Mouse (Mus musculus): ENCODE measurements around the gene Synpr. TPM values are rescaled to one million over a fixed set of nuclear protein-coding genes. Genes with fewer than 3 reads are reported as not detected.

The Synpr gene
- polyA plus RNA-seq, 1 experiment from 2014 or later: 0.14 TPM

GRCm38 (mm10) chr14:13553616-13554370 is 269.2 kb downstream of the Synpr start:
- DNase-seq (no peak), ATAC-seq (ENCODE audit: low read depth) (no peak)
- no peaks in the 10 kb centered on the region for H3K36me3 ChIP-seq
- H3K4me2 ChIP-seq: no peak overlapping the region
- no peaks in the 10 kb centered on the region for H3K4me1 ChIP-seq (replicated peaks)
- 30% methylated on average over 1 of the region's 1 CpGs for WGBS (ENCODE audit: insufficient replicate concordance)
- no peaks in the 10 kb centered on the region for H3K9me3 ChIP-seq (replicated peaks)
- no peak overlapping the region for H3K27ac ChIP-seq
- no peak overlapping the region for H3K4me3 ChIP-seq (replicated peaks)
- no peak overlapping the region for H3K9ac ChIP-seq
- no peaks in the 10 kb centered on the region for H3K27me3 ChIP-seq

GRCm38 (mm10) chr14:13554631-13555030 is 270.1 kb downstream of the Synpr start:
- DNase-seq: no peak
- no peak overlapping the region for H3K9ac ChIP-seq
- no peak overlapping the region for H3K27ac ChIP-seq
- no peak overlapping the region for H3K4me3 ChIP-seq (replicated peaks)
- no peaks in the 10 kb centered on the region for H3K9me3 ChIP-seq (replicated peaks)
- WGBS (ENCODE audit: insufficient replicate concordance): 62% methylated on average over 4 of the region's 4 CpGs
- H3K4me2 ChIP-seq: no peak overlapping the region
- no peaks in the 10 kb centered on the region for H3K36me3 ChIP-seq
- no peaks in the 10 kb centered on the region for H3K27me3 ChIP-seq
- ATAC-seq (ENCODE audit: low read depth): no peak
- no peaks in the 10 kb centered on the region for H3K4me1 ChIP-seq (replicated peaks)

- Histone ChIP-seq H3K4me3 (replicated peaks) (no peak overlapping the region), H3K4me2 (no peak overlapping the region), H3K4me1 (replicated peaks) (no peaks in the 10 kb centered on the region), H3K36me3 (no peaks in the 10 kb centered on the region), H3K9ac (no peak overlapping the region), H3K27me3 (no peaks in the 10 kb centered on the region), H3K9me3 (replicated peaks) (no peaks in the 10 kb centered on the region), H3K27ac (no peak overlapping the region)
- ATAC-seq (ENCODE audit: low read depth) (no peak), DNase-seq (no peak)
- WGBS (ENCODE audit: insufficient replicate concordance): 72% methylated on average over 2 of the region's 2 CpGs
These were observed 273.5 kb downstream of the Synpr start for GRCm38 (mm10) chr14:13558117-13558516.

GRCm38 (mm10) chr14:13567250-13567649 is 282.7 kb downstream of the Synpr start:
- Histone ChIP-seq H3K36me3 (no peaks in the 10 kb centered on the region), H3K4me2 (no peak overlapping the region), H3K4me1 (replicated peaks) (no peaks in the 10 kb centered on the region), H3K9ac (no peak overlapping the region), H3K27me3 (no peaks in the 10 kb centered on the region), H3K9me3 (replicated peaks) (no peaks in the 10 kb centered on the region), H3K27ac (no peak overlapping the region), H3K4me3 (replicated peaks) (no peak overlapping the region)
- 45% methylated on average over 1 of the region's 1 CpGs for WGBS (ENCODE audit: insufficient replicate concordance)
- DNase-seq (no peak), ATAC-seq (ENCODE audit: low read depth) (no peak)

- Histone ChIP-seq H3K4me2 (no peak overlapping the region), H3K27me3 (no peaks in the 10 kb centered on the region), H3K4me1 (replicated peaks) (no peaks in the 10 kb centered on the region), H3K4me3 (replicated peaks) (no peak overlapping the region), H3K9me3 (replicated peaks) (no peaks in the 10 kb centered on the region), H3K9ac (no peak overlapping the region), H3K27ac (no peak overlapping the region), H3K36me3 (no peaks in the 10 kb centered on the region)
- DNase-seq (no peak), ATAC-seq (ENCODE audit: low read depth) (no peak)
- 60% methylated on average over 2 of the region's 2 CpGs for WGBS (ENCODE audit: insufficient replicate concordance)
These were observed 283.4 kb downstream of the Synpr start for GRCm38 (mm10) chr14:13567996-13568395.

- H3K9ac ChIP-seq: no peak overlapping the region
- DNase-seq (no peak), ATAC-seq (ENCODE audit: low read depth) (no peak)
- no peaks in the 10 kb centered on the region for H3K27me3 ChIP-seq
- no peak overlapping the region for H3K27ac ChIP-seq
- H3K36me3 ChIP-seq: no peaks in the 10 kb centered on the region
- H3K9me3 ChIP-seq (replicated peaks): no peaks in the 10 kb centered on the region
- H3K4me1 ChIP-seq (replicated peaks): no peaks in the 10 kb centered on the region
- no peak overlapping the region for H3K4me3 ChIP-seq (replicated peaks)
- H3K4me2 ChIP-seq: no peak overlapping the region
These were observed 287.4 kb downstream of the Synpr start for GRCm38 (mm10) chr14:13571941-13572340.

GRCm38 (mm10) chr14:13572530-13572929 is 287.9 kb downstream of the Synpr start:
- no peaks in the 10 kb centered on the region for H3K36me3 ChIP-seq
- no peaks in the 10 kb centered on the region for H3K4me1 ChIP-seq (replicated peaks)
- H3K4me2 ChIP-seq: no peak overlapping the region
- no peak overlapping the region for H3K27ac ChIP-seq
- no peak for ATAC-seq (ENCODE audit: low read depth)
- H3K4me3 ChIP-seq (replicated peaks): no peak overlapping the region
- DNase-seq: no peak
- WGBS (ENCODE audit: insufficient replicate concordance): 4% methylated on average over 1 of the region's 1 CpGs
- no peaks in the 10 kb centered on the region for H3K9me3 ChIP-seq (replicated peaks)
- no peaks in the 10 kb centered on the region for H3K27me3 ChIP-seq
- no peak overlapping the region for H3K9ac ChIP-seq

- ATAC-seq (ENCODE audit: low read depth): no peak
- H3K27me3 ChIP-seq: no peaks in the 10 kb centered on the region
- no peak for DNase-seq
These were observed 293.5 kb downstream of the Synpr start for GRCm38 (mm10) chr14:13578101-13578500.

GRCm38 (mm10) chr14:13578744-13579143 is 294.2 kb downstream of the Synpr start:
- H3K9ac ChIP-seq: no peak overlapping the region
- H3K9me3 ChIP-seq (replicated peaks): no peaks in the 10 kb centered on the region
- H3K27ac ChIP-seq: no peak overlapping the region
- H3K36me3 ChIP-seq: no peaks in the 10 kb centered on the region
- no peak overlapping the region for H3K4me2 ChIP-seq
- DNase-seq: no peak
- no peak for ATAC-seq (ENCODE audit: low read depth)
- 50% methylated on average over 1 of the region's 1 CpGs for WGBS (ENCODE audit: insufficient replicate concordance)
- H3K4me3 ChIP-seq (replicated peaks): no peak overlapping the region
- no peaks in the 10 kb centered on the region for H3K27me3 ChIP-seq
- H3K4me1 ChIP-seq (replicated peaks): no peaks in the 10 kb centered on the region

More at GRCm38 (mm10) chr14:13578101-13578500, 293.5 kb downstream of the Synpr start:
- H3K36me3 ChIP-seq: no peaks in the 10 kb centered on the region
- H3K27ac ChIP-seq: no peak overlapping the region
- 59% methylated on average over 2 of the region's 2 CpGs for WGBS (ENCODE audit: insufficient replicate concordance)
- H3K4me2 ChIP-seq: no peak overlapping the region
- H3K4me1 ChIP-seq (replicated peaks): no peaks in the 10 kb centered on the region
- H3K9me3 ChIP-seq (replicated peaks): no peaks in the 10 kb centered on the region
- H3K9ac ChIP-seq: no peak overlapping the region
- H3K4me3 ChIP-seq (replicated peaks): no peak overlapping the region

GRCm38 (mm10) chr14:13593321-13593940 is 308.9 kb downstream of the Synpr start:
- Histone ChIP-seq H3K36me3 (no peaks in the 10 kb centered on the region), H3K4me2 (no peak overlapping the region), H3K27ac (no peak overlapping the region), H3K4me1 (replicated peaks) (no peaks in the 10 kb centered on the region), H3K9me3 (replicated peaks) (no peaks in the 10 kb centered on the region), H3K4me3 (replicated peaks) (no peak overlapping the region), H3K9ac (no peak overlapping the region), H3K27me3 (no peaks in the 10 kb centered on the region)
- DNase-seq: no peak
- 59% methylated on average over 2 of the region's 2 CpGs for WGBS (ENCODE audit: insufficient replicate concordance)
- no peak for ATAC-seq (ENCODE audit: low read depth)

GRCm38 (mm10) chr14:13596251-13596650 is 311.7 kb downstream of the Synpr start:
- Histone ChIP-seq H3K36me3 (no peaks in the 10 kb centered on the region), H3K4me2 (no peak overlapping the region), H3K4me3 (replicated peaks) (no peak overlapping the region), H3K27ac (no peak overlapping the region), H3K27me3 (no peaks in the 10 kb centered on the region), H3K4me1 (replicated peaks) (no peaks in the 10 kb centered on the region), H3K9me3 (replicated peaks) (no peaks in the 10 kb centered on the region), H3K9ac (no peak overlapping the region)
- 67% methylated on average over 6 of the region's 6 CpGs for whole genome bisulfite sequencing (ENCODE audit: insufficient replicate concordance)
- DNase-seq: no peak
- no peak for ATAC-seq (ENCODE audit: low read depth)

- WGBS (ENCODE audit: insufficient replicate concordance): 76% methylated on average over 2 of the region's 2 CpGs
- Histone ChIP-seq H3K9me3 (replicated peaks) (no peaks in the 10 kb centered on the region), H3K4me2 (no peak overlapping the region), H3K4me1 (replicated peaks) (no peaks in the 10 kb centered on the region), H3K36me3 (no peaks in the 10 kb centered on the region), H3K4me3 (replicated peaks) (no peak overlapping the region), H3K9ac (no peak overlapping the region), H3K27me3 (no peaks in the 10 kb centered on the region), H3K27ac (no peak overlapping the region)
- DNase-seq (no peak), ATAC-seq (ENCODE audit: low read depth) (no peak)
These were observed 312.6 kb downstream of the Synpr start for GRCm38 (mm10) chr14:13597204-13597603.
